Mouse (Mus musculus): Measurements from ENCODE around the gene Aspdh.

GRCm38 (mm10) chr7:44491391-44491790 is 26.2 kb downstream of the Aspdh start:
- no peak for TF ChIP-seq POLR2A (IDR thresholded peaks at IDR 0.05; ENCODE audit: borderline replicate concordance, extremely low read depth, low read depth, low read length)
- TF ChIP-seq CTCF (IDR thresholded peaks at IDR 0.05; ENCODE audit: insufficient read depth, low read length) = no peak
